Mouse (Mus musculus) myocyte (in vitro differentiated cells): ENCODE measurements at regions not wholly inside any gene's neighbourhood (a gene's known extent, or its start where the extent isn't known, plus 50 kb on each side); places are given as distances from the start of the nearest gene placed in this dataset.

ENCODE experiments used
- H3K27me3 ChIP-seq: one replicate; pipeline ENCODE4 v1.6.1; 2011; ENCODE audit not compliant: control insufficient read depth, insufficient read depth, insufficient read length
- H3K36me3 ChIP-seq: one replicate; pipeline ENCODE4 v1.6.1; 2011; ENCODE audit not compliant: control insufficient read depth, insufficient read depth
- H3K4me2 ChIP-seq: one replicate; pipeline ENCODE4 v1.6.1; 2011; ENCODE audit warnings: low read depth, control low read depth
- H3K4me3 ChIP-seq: one replicate; pipeline ENCODE4 v1.5.1; 2011; ENCODE audit warnings: mild to moderate bottlenecking, control low read depth, moderate library complexity
- H3K79me2 ChIP-seq: one replicate; pipeline ENCODE4 v1.6.1; 2011; ENCODE audit not compliant: control insufficient read depth, insufficient read depth
- H3ac ChIP-seq: one replicate; pipeline ENCODE4 v1.6.1; 2011; ENCODE audit not compliant: control insufficient read depth, insufficient read length
- CEBPB ChIP-seq: IDR thresholded peaks from 2 replicates; pipeline ENCODE4 v1.6.1; 2011; ENCODE audit warnings: mild to moderate bottlenecking, moderate library complexity; ENCODE audit not compliant: poor library complexity, insufficient read depth, severe bottlenecking
- E2F4 ChIP-seq: IDR thresholded peaks from one replicate; pipeline ENCODE4 v1.6.1; 2011; ENCODE audit warnings: mild to moderate bottlenecking, control low read depth, moderate library complexity; ENCODE audit not compliant: insufficient read depth
- MAX ChIP-seq: IDR thresholded peaks from one replicate; pipeline ENCODE4 v1.6.1; 2011; ENCODE audit warnings: low read depth, mild to moderate bottlenecking, control low read depth
- MYOD1 ChIP-seq, 3 experiments: IDR thresholded peaks; one replicate each; pipeline ENCODE4 v1.6.1; 2011; ENCODE audit warnings: control low read depth in 2 of 3, low read depth in 2 of 3, mild to moderate bottlenecking in 2 of 3, moderate library complexity in 1 of 3; ENCODE audit not compliant: insufficient read length in 2 of 3, control insufficient read depth in 1 of 3
- MYOG ChIP-seq, 3 experiments: IDR thresholded peaks; one replicate each; pipeline ENCODE4 v1.6.1; 2011; ENCODE audit warnings: control low read depth in 2 of 3, low read depth in 2 of 3, mild to moderate bottlenecking in 2 of 3; ENCODE audit not compliant: insufficient read length in 2 of 3, control insufficient read depth in 1 of 3, insufficient read depth in 1 of 3
- POLR2A ChIP-seq: IDR thresholded peaks from one replicate; pipeline ENCODE4 v1.6.1; 2011; ENCODE audit warnings: low read depth, mild to moderate bottlenecking, control low read depth, moderate library complexity; ENCODE audit not compliant: insufficient read length
- POLR2AphosphoS2 ChIP-seq: IDR thresholded peaks from one replicate; pipeline ENCODE4 v1.6.1; 2011; ENCODE audit warnings: low read depth, control low read depth; ENCODE audit not compliant: insufficient read length
- REST ChIP-seq: IDR thresholded peaks from one replicate; pipeline ENCODE4 v1.6.1; 2011; ENCODE audit warnings: mild to moderate bottlenecking, control low read depth, moderate library complexity; ENCODE audit not compliant: insufficient read depth, insufficient read length
- SRF ChIP-seq: IDR thresholded peaks from one replicate; pipeline ENCODE4 v1.6.1; 2011; ENCODE audit warnings: low read depth; ENCODE audit not compliant: control insufficient read depth, insufficient read length
- TCF12 ChIP-seq: IDR thresholded peaks from one replicate; pipeline ENCODE4 v1.6.1; 2011; ENCODE audit warnings: mild to moderate bottlenecking, control low read depth; ENCODE audit not compliant: poor library complexity, insufficient read depth, severe bottlenecking
- TCF3 ChIP-seq: IDR thresholded peaks from one replicate; pipeline ENCODE4 v1.6.1; 2011; ENCODE audit warnings: low read depth, control low read depth; ENCODE audit not compliant: insufficient read length
- USF1 ChIP-seq: IDR thresholded peaks from one replicate; pipeline ENCODE4 v1.6.1; 2011; ENCODE audit warnings: low read depth, mild to moderate bottlenecking, control low read depth, moderate library complexity

DNA sequence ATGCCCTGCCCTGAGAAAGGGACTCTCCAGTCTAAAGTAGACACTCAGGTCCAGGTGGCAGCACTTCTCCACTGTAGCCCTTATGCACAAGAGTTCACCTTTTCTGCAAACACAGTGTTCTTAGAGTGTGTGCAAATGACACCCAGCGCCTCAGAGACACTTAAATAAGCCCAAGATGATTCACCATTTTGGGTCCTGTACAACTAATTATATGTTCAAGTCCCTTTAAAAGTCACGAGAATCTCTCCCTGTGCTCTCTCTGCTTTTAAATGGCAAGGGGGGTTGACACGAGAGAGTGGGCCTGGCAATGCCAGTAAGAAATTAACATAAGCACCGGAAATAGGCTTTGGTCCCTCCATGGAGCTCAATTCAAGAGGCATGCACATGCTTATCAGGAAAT lies 299.0 kb downstream of the Dhx15 start:
- H3K36me3 ChIP-seq: no peaks in the 10 kb centered on the region
- no peak overlapping the region for H3K4me2 ChIP-seq
- H3K27me3 ChIP-seq: no peaks in the 10 kb centered on the region
- no peak overlapping the region for H3ac ChIP-seq
- no peaks in the 10 kb centered on the region for H3K79me2 ChIP-seq
- no peak overlapping the region for H3K4me3 ChIP-seq
- TF ChIP-seq CEBPB (no peak), MYOG (IDR thresholded peaks at IDR 0.05; ENCODE audit: control insufficient read depth in 1 of 3, insufficient read depth in 1 of 3, insufficient read length in 2 of 3, low read depth in 2 of 3) (no peak), E2F4 (no peak)

DNA sequence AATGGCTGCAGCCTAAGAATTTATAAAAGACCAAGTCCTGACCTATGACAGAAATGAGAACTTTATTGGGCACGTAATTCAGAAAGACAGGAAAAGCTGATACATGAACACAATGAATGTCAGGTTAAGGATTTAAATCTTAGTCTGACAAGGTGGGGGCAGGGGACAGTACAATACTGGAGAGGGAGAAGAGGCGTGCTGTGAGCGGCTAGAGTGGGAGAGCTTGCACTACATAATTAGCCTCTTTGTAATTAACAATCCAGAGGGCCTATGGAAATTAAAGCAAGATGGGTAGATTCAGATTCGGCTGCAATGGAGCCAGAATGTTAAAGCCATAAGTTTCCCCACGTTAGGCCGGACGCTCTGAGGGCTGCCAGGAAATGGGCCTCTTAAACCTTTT lies 301.9 kb downstream of the Dhx15 start:
- Histone ChIP-seq H3ac (no peak overlapping the region), H3K36me3 (no peaks in the 10 kb centered on the region), H3K79me2 (no peaks in the 10 kb centered on the region), H3K27me3 (no peaks in the 10 kb centered on the region), H3K4me2 (no peak overlapping the region), H3K4me3 (no peak overlapping the region)
- TF ChIP-seq TCF12: no peak
- no peak for TF ChIP-seq REST
- TF ChIP-seq USF1: no peak
- TF ChIP-seq E2F4: no peak
- no peak for TF ChIP-seq POLR2A
- TF ChIP-seq CEBPB: no peak
- no peak for TF ChIP-seq MYOG (IDR thresholded peaks at IDR 0.05; ENCODE audit: control insufficient read depth in 1 of 3, insufficient read depth in 1 of 3, insufficient read length in 2 of 3, low read depth in 2 of 3)
- TF ChIP-seq TCF3: no peak
- no peak for TF ChIP-seq MYOD1 (IDR thresholded peaks at IDR 0.05; ENCODE audit: control insufficient read depth in 1 of 3, insufficient read length in 2 of 3, low read depth in 2 of 3)
- no peak for TF ChIP-seq MAX
- no peak for TF ChIP-seq SRF
- no peak for TF ChIP-seq POLR2AphosphoS2

DNA sequence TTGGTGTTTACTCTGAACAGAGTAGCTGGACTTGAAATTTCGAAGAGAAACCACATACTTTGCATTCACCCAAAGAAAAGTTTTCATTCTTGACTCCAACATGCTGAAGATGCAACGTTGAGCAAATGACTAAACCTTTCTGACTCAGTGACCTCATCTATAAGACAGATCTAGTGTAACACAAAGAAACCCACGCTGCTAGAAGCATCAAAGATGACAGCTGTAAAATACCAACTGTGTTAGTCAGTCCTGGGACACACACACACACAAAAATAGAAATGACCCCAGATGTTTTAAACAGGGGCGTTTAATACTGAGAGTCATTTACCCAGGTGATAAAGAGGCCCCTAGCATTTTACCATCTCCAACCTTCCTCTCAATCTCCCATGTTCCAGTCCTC lies 307.7 kb downstream of the Dhx15 start:
- H3K36me3 ChIP-seq: no peaks in the 10 kb centered on the region
- H3K4me3 ChIP-seq: no peak overlapping the region
- peak; percentile 72 for TF ChIP-seq CEBPB
- TF ChIP-seq MAX: no peak
- TF ChIP-seq POLR2A: no peak
- TF ChIP-seq SRF: no peak
- TF ChIP-seq E2F4: no peak
- no peak for TF ChIP-seq MYOG (IDR thresholded peaks at IDR 0.05; ENCODE audit: control insufficient read depth in 1 of 3, insufficient read depth in 1 of 3, insufficient read length in 2 of 3, low read depth in 2 of 3)
- TF ChIP-seq USF1: no peak
- no peak for TF ChIP-seq REST
- TF ChIP-seq TCF3: no peak
- TF ChIP-seq POLR2AphosphoS2: no peak
- TF ChIP-seq TCF12: no peak
- TF ChIP-seq MYOD1 (IDR thresholded peaks at IDR 0.05; ENCODE audit: control insufficient read depth in 1 of 3, insufficient read length in 2 of 3, low read depth in 2 of 3): peak in 1 of 3 experiments; percentile 18
- H3K79me2 ChIP-seq: no peaks in the 10 kb centered on the region
- H3K27me3 ChIP-seq: no peaks in the 10 kb centered on the region
- peak overlapping the region; percentile 21 for H3K4me2 ChIP-seq
- no peak overlapping the region for H3ac ChIP-seq

DNA sequence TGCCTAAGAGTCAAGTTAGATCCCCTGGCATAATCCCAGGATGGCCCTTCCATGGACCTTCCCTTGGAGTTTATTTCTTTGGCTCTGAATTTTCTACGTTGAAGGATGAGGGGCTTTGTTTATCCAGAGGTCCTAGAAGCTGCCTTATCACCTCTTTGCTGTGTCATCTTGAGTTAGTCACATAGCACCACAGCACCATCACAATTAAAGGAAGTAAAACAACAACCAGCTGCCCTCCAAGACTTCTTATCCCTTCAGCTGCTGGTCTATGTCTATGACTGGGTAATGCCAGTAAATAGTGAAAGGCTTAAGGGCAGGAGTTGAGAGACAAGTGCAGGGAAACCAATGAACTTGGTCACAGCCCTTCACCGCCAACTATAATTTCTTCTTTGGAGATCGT lies 308.1 kb downstream of the Dhx15 start:
- Histone ChIP-seq H3K79me2 (no peaks in the 10 kb centered on the region), H3K36me3 (no peaks in the 10 kb centered on the region), H3ac (no peak overlapping the region), H3K27me3 (no peaks in the 10 kb centered on the region), H3K4me2 (peak overlapping the region; percentile 21), H3K4me3 (no peak overlapping the region)
- TF ChIP-seq POLR2AphosphoS2 (no peak), POLR2A (no peak), MYOD1 (IDR thresholded peaks at IDR 0.05; ENCODE audit: control insufficient read depth in 1 of 3, insufficient read length in 2 of 3, low read depth in 2 of 3) (no peak), MYOG (IDR thresholded peaks at IDR 0.05; ENCODE audit: control insufficient read depth in 1 of 3, insufficient read depth in 1 of 3, insufficient read length in 2 of 3, low read depth in 2 of 3) (no peak), CEBPB (no peak), MAX (no peak), REST (no peak), SRF (no peak), USF1 (no peak), TCF12 (no peak), E2F4 (no peak), TCF3 (no peak)

DNA sequence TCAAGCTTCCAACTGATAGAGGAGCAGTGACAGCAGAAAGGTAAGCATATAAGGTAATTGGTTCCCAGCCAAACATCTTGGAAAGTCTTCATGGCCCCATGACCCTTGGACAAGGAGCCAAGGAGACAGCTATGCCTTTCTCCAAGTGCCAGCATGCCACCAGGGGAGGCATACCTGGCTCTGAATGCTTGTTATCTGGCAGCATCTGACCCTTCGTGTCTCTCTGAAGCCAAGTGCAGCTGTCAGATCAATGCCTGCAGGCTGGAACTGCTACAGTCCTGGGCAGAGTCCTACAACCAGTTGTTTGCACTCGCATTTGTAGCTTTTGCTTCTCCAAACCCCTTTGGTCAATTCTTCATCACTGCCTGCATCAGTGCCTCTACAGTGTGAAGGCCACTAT lies 309.3 kb upstream of the Ppargc1a start:
- TF ChIP-seq REST (no peak), E2F4 (no peak), USF1 (no peak), MYOD1 (IDR thresholded peaks at IDR 0.05; ENCODE audit: control insufficient read depth in 1 of 3, insufficient read length in 2 of 3, low read depth in 2 of 3) (no peak), TCF12 (no peak), POLR2A (no peak), MYOG (IDR thresholded peaks at IDR 0.05; ENCODE audit: control insufficient read depth in 1 of 3, insufficient read depth in 1 of 3, insufficient read length in 2 of 3, low read depth in 2 of 3) (no peak), CEBPB (no peak), TCF3 (no peak), MAX (no peak), SRF (no peak), POLR2AphosphoS2 (no peak)
- H3K79me2 ChIP-seq: no peaks in the 10 kb centered on the region
- no peaks in the 10 kb centered on the region for H3K36me3 ChIP-seq
- H3K27me3 ChIP-seq: no peaks in the 10 kb centered on the region
- H3K4me2 ChIP-seq: no peak overlapping the region
- H3ac ChIP-seq: no peak overlapping the region
- no peak overlapping the region for H3K4me3 ChIP-seq
